Mouse (Mus musculus) hindbrain, embryonic 12.5 days (tissue): Measurements from ENCODE around the gene Rfx2. TPM values are rescaled to one million over a fixed set of nuclear protein-coding genes. Genes with fewer than 3 reads are reported as not detected.
A peak's percentile ranks its signal among the peaks of the same experiment; 100 is the strongest.

Experiments used
- ATAC-seq: fragments of 200-750 bp; cut with Nextera tagmentation; 2 replicates; pipeline ENCODE4 v1.8.0; 2017; ENCODE audit warnings: moderate TSS enrichment; ENCODE audit not compliant: low FRiP score
- H3K27ac ChIP-seq: fragments of 300-500 bp; sonication (generic); 2 replicates; pipeline ENCODE4 v1.5.1; 2016; ENCODE audit warnings: mild to moderate bottlenecking
- H3K27me3 ChIP-seq: fragments of 300-500 bp; sonication (generic); 2 replicates; pipeline ENCODE4 v1.6.1; 2016; ENCODE audit warnings: mild to moderate bottlenecking
- H3K36me3 ChIP-seq: fragments of 300-500 bp; sonication (generic); 2 replicates; pipeline ENCODE4 v1.6.1; 2016; ENCODE audit warnings: mild to moderate bottlenecking
- H3K4me1 ChIP-seq: fragments of 300-500 bp; sonication (generic); 2 replicates; pipeline ENCODE4 v1.6.1; 2016
- H3K4me2 ChIP-seq: fragments of 300-500 bp; sonication (generic); replicated peaks from 2 replicates; pipeline ENCODE4 v1.6.1; 2016; ENCODE audit warnings: mild to moderate bottlenecking
- H3K4me3 ChIP-seq: fragments of 300-500 bp; sonication (generic); 2 replicates; pipeline ENCODE4 v1.5.1; 2016; ENCODE audit warnings: mild to moderate bottlenecking
- H3K9ac ChIP-seq: fragments of 300-500 bp; sonication (generic); 2 replicates; pipeline ENCODE4 v1.6.1; 2016; ENCODE audit warnings: mild to moderate bottlenecking, moderate library complexity
- H3K9me3 ChIP-seq: fragments of 300-500 bp; sonication (generic); replicated peaks from 2 replicates; pipeline ENCODE4 v1.6.1; 2016; ENCODE audit warnings: mild to moderate bottlenecking
- WGBS: fragments of 180-500 bp; shearing (Covaris S2); methylation state at CpG from one replicate; pipeline ENCODE4 v1.1.7; 2016; 5-methylcytosine and 5-hydroxymethylcytosine counted together
- polyA plus RNA-seq: library from polyadenylated mRNA; unstranded; fragments of >200 nt; fragmentation: Nextera tagmentation; extraction: Ambion mirVana; gene quantifications from 2 replicates; pipeline ENCODE4 v1.2.1, GENCODE M21; 2016

Rfx2 gene
- 8.7 and 10.2 TPM in 2 replicates for polyA plus RNA-seq

DNA sequence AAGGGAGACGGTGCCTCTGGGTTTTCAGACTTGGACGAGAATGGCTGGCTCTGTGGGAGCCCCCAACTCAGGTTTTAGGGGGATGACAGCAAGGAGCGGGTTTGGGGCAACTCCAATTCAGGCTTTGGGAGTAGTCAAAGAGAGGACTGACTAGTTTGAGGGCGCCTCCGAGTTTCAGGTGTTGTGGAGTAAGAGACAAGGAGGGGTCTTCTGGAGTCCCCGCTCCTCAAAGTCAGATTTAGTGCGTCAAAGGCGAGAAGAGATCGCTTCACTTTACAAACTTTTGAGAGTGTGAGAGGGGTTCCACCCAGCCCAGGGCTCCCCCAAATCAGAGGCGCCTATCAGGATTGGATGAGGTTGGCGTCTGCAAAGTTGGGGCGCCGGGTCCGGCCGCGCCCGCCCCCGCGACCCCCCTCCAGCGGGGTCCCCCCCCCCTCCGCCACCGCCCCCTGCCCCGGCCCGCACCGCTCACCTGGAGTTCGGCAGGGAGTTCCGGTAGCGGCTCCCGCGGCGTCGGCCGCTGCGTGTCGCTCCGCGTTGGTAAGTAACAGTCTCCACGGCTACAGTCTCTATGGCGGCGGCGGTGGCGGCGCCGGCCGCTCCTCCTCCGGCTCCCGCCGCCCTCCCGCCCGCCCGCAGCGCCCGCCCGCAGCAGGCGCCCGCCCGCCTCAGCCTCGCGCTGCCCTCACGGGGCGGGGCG, at the start of gene Rfx2:
Gene Rfx2, minus strand, starts transcription at position 603 of the 700 bp plus-strand sequence.
- 0% methylated on average over 40 of the region's 62 CpGs for WGBS
- H3K9me3 ChIP-seq = no peaks in the 10 kb centered on the region
- H3K4me1 ChIP-seq = peaks cover 12% of the 10 kb centered on the region
- no peaks in the 10 kb centered on the region for H3K36me3 ChIP-seq
- H3K4me2 ChIP-seq = peak within 1 kb of the TSS; percentile 77
- ATAC-seq = no peak
- H3K4me3 ChIP-seq = peak within 1 kb of the TSS; percentile 68
- peak within 1 kb of the TSS; percentile 41; the same call in 1 of the 2 replicates for H3K27ac ChIP-seq
- peak within 1 kb of the TSS; percentile 60 for H3K9ac ChIP-seq
- peaks cover 29% of the 10 kb centered on the region for H3K27me3 ChIP-seq

DNA sequence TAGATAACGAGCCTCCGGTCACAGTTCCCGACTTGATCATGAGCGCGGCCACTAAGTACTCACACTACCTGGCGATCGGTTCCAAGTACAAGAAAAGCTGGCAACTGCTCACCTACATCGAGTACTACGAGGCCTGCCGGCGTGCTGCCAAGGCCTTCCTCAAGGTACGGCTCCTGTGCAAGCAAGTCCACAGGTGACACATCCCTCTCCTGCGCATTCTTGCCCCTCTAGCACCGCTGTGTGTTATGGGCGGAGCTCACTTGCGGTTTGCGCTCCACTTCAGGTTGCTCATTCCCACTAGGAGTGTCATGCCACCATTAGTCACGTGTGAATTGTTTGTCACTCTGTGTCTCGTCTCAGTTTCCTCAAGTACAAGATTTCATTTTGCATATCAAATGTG, 46.6 kb upstream of the Rfx2 start:
- no peaks in the 10 kb centered on the region for H3K4me1 ChIP-seq
- no peaks in the 10 kb centered on the region for H3K9me3 ChIP-seq
- no peak overlapping the region for H3K9ac ChIP-seq
- no peak overlapping the region for H3K4me3 ChIP-seq
- no peak for ATAC-seq
- no peak overlapping the region for H3K4me2 ChIP-seq
- no peaks in the 10 kb centered on the region for H3K36me3 ChIP-seq
- H3K27me3 ChIP-seq = no peaks in the 10 kb centered on the region
- 92% methylated on average over 19 of the region's 19 CpGs for WGBS
- H3K27ac ChIP-seq = no peak overlapping the region

DNA sequence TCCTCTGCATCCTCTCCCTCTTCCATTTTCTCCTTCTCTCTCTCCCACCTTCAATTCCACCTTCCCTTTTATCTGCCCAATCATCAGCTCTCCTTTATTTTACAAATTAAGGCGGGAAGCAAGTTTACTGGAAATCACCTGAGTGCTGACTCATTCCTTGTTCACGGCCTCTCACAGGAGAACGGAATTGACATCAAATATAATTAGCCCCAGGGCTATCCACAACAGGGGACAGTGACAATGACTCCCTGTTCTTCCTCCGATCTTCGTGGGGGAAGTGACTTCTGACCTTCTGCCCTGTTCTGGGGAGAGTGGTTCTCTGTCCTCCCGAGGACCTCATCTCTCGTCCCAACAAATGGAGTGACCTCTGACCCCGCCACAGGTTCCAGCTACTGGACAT, 46.2 kb upstream of the Rfx2 start:
- Histone ChIP-seq H3K27me3 (no peaks in the 10 kb centered on the region), H3K9me3 (no peaks in the 10 kb centered on the region), H3K9ac (no peak overlapping the region), H3K4me3 (no peak overlapping the region), H3K27ac (no peak overlapping the region), H3K4me1 (no peaks in the 10 kb centered on the region), H3K36me3 (no peaks in the 10 kb centered on the region), H3K4me2 (no peak overlapping the region)
- 69% methylated on average over 8 of the region's 8 CpGs for WGBS
- no peak for ATAC-seq

DNA sequence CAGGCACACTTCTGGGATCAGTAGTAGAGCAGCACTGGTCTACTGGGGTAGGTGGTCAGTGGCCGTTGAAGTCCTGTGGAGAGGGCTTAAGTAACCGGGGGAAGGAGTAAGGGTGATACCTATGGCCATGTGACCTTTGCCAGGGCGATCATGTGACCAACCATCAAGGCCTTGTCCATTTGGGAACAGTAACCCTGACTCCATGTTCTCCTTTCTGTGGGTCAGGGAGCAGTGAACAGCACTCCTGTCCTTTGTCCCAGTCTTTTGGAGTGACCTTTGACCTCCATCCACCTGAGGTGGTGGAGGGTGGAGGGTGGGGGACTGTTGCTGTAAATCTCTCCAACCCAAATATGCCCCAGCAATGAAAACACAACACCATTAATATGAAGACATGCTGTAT, 45.7 kb upstream of the Rfx2 start:
- 80% methylated on average over 3 of the region's 3 CpGs for WGBS
- Histone ChIP-seq H3K4me1 (no peaks in the 10 kb centered on the region), H3K4me3 (no peak overlapping the region), H3K9ac (no peak overlapping the region), H3K27ac (no peak overlapping the region), H3K4me2 (no peak overlapping the region), H3K27me3 (no peaks in the 10 kb centered on the region), H3K9me3 (no peaks in the 10 kb centered on the region), H3K36me3 (no peaks in the 10 kb centered on the region)
- no peak for ATAC-seq

DNA sequence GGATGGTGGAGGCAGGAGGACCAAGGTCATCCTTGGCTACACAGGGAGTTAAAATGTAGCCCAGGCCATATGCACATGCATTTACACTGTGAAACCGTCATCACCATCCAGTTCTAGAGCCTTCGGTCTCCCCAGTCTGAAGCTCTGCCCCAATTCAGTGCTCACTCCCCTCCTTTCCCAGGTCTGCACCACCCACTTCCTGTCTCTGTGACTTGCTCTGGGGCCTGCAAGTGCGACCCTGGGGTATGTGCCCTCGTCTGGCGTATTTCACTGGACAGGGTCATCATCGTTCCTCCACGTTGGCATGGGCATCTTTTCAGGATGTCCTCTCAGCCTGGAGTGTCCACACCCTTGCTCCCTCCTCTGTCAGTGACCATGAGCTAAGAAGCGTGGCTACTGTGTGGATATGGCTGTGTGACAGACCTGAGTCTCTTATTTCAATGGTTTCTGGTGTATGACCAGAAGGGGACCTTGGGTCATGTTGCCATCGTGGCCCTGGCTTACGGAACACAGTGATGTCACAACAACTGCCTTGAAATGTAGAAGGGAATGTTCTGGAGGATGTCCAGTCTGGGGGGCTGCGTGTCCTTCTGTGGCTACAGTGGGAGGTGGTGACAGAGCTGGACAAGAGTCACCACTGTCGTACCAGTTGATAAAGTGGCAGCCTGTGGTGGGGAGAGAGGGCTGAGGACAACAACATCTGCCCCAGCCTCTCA, 44.3 kb upstream of the Rfx2 start, which contains the start of gene 1700061G19Rik:
Gene 1700061G19Rik, plus strand, starts transcription at position 542 of the 716 bp plus-strand sequence.
- WGBS = 85% methylated on average over 12 of the region's 12 CpGs
- ATAC-seq = no peak

DNA sequence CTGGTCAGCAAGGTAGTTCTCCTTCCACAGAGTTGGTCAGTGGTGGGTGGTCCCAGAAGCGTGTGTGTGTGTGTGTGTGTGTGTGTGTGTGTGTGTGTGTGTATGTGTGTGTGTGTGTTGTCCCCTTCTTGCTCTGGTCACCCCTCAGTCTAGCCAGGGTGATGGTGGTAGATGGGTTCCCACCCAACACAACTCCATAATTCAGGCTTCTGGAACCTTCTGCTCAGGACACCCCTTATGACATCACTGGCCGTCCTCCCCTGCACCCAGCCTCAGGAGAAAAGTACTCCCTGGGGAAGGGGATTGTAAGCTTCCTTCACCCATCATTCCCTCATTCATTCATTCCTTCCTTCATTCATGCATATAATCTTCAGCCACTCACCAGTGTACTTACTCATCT, 43.4 kb upstream of the Rfx2 start, which contains the start of gene Acsbg2:
Gene Acsbg2, minus strand, starts transcription at position 211 of the 400 bp plus-strand sequence.
- Histone ChIP-seq H3K27ac (no peak within 1 kb of the TSS), H3K9me3 (no peaks in the 10 kb centered on the region), H3K4me1 (no peaks in the 10 kb centered on the region), H3K27me3 (no peaks in the 10 kb centered on the region), H3K9ac (no peak within 1 kb of the TSS), H3K4me3 (no peak within 1 kb of the TSS), H3K36me3 (no peaks in the 10 kb centered on the region), H3K4me2 (no peak within 1 kb of the TSS)
- no peak for ATAC-seq
- 92% methylated on average over 2 of the region's 2 CpGs for WGBS

More for the DNA sequence above, 44.3 kb upstream of the Rfx2 start, which contains the start of gene 1700061G19Rik:
- Histone ChIP-seq H3K4me3 (no peak within 1 kb of the TSS), H3K9me3 (no peaks in the 10 kb centered on the region), H3K9ac (no peak within 1 kb of the TSS), H3K4me1 (no peaks in the 10 kb centered on the region), H3K36me3 (no peaks in the 10 kb centered on the region), H3K27me3 (no peaks in the 10 kb centered on the region), H3K27ac (no peak within 1 kb of the TSS), H3K4me2 (no peak within 1 kb of the TSS)

DNA sequence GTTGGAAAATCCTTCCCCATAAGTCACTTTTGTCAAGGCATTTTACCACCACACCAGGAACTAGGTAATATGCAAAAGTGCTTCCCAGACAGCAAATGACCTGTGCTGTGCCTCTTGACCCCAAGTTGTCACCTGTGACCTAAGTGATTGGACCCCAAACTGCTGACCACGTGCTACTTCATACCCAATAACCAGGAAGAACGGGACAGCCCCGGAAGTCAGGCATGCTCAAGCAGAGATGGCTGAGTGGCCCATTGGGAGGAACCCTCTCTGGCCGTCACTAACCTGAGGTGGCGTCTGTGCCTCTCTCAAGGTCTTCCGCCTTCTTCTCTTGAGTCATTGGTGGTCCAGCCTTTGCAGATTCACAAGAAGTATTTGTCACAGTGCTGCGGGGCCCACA, 41.7 kb upstream of the Rfx2 start:
- Histone ChIP-seq H3K9me3 (no peaks in the 10 kb centered on the region), H3K4me3 (no peak overlapping the region), H3K4me2 (no peak overlapping the region), H3K9ac (no peak overlapping the region), H3K27me3 (no peaks in the 10 kb centered on the region), H3K36me3 (no peaks in the 10 kb centered on the region), H3K27ac (no peak overlapping the region), H3K4me1 (no peaks in the 10 kb centered on the region)
- whole genome bisulfite sequencing = 78% methylated on average over 7 of the region's 7 CpGs
- no peak for ATAC-seq

DNA sequence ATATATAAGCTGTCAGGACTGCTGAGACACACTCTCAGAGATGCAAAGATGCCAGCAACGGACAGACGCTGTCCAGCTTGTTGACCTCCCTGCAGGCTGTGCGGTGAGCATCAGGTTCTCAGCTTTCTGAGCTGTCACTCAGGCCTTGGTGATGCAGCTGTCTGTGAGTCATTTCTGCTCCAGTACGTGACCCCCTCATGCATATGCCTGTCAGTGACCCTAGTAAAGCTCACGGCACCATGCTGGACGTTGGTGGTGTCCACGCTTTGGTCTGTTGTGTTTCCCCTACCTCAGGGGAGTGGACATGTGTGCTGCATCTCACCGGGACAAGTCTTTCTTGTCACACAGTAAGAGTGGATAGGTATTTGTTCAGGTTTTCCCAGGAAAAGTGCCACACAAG, 41.0 kb upstream of the Rfx2 start:
- no peak overlapping the region for H3K27ac ChIP-seq

DNA sequence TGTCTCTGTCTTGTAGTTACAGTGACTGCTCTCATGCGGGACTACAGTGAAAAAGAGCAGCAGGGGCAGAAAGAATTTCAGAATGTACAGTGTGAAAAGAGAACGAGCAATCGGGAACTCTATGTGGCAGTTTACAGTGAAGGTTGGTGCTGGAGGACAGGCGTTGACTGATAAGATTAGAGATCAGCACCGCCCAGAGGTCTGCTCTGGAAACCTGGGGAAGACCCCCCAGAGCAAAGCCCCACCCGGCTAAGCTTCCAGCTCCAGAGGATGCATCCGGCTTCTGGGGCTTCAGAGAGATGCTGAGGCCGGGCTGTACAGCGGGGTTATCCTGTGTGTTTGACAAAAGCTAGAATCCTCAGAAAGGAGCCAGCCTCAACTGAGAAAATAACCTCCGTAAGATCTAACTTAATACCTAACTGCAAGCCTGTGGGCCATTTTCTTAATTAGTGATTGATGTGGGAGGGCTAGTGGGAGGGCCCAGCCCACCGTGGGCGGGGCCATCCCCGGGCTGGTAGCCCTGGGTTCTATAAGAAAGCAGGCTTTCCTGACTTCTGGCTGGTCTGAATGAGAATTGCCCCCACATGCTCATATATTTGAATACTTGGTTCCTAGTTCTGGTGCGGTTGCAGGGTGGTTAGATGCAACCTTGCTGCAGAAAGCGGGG, 39.6 kb upstream of the Rfx2 start:
- no peak for ATAC-seq
- no peak overlapping the region for H3K9ac ChIP-seq
- H3K36me3 ChIP-seq = no peaks in the 10 kb centered on the region
- WGBS = 77% methylated on average over 15 of the region's 15 CpGs
- H3K4me2 ChIP-seq = no peak overlapping the region
- no peaks in the 10 kb centered on the region for H3K4me1 ChIP-seq
- no peak overlapping the region for H3K27ac ChIP-seq
- peaks cover 5% of the 10 kb centered on the region for H3K9me3 ChIP-seq
- no peaks in the 10 kb centered on the region for H3K27me3 ChIP-seq
- no peak overlapping the region for H3K4me3 ChIP-seq

More for the DNA sequence above, 41.0 kb upstream of the Rfx2 start:
- 68% methylated on average over 8 of the region's 8 CpGs for WGBS
- Histone ChIP-seq H3K9me3 (peaks cover 5% of the 10 kb centered on the region), H3K27me3 (no peaks in the 10 kb centered on the region), H3K9ac (no peak overlapping the region), H3K4me1 (no peaks in the 10 kb centered on the region), H3K4me3 (no peak overlapping the region), H3K36me3 (no peaks in the 10 kb centered on the region), H3K4me2 (no peak overlapping the region)
- no peak for ATAC-seq

DNA sequence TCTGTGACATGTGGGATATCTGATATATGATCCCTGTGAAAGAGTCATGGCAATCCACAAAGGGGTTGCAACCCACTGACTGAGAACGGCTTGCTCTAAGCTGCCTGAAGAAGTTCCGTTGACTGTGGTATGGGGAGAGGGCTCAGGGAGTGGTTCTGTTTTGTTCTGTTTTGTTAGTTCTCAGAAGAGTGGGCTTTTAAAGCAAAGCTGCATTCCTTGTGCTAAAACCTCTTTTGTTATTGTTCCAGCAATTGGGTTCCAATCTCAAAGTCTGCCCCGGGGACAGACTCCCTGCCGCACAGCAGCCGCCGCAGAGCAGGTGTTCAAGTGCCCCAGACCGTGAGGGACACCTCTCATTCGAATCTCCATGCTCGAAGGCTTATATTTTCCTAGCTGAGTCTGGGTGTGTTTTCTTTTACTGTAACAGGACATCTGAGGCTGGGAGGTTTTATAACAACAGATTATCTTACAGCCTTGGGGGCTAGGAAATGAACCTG, 38.7 kb upstream of the Rfx2 start:
- Histone ChIP-seq H3K9me3 (peaks cover 5% of the 10 kb centered on the region), H3K27ac (no peak overlapping the region), H3K36me3 (no peaks in the 10 kb centered on the region), H3K4me2 (no peak overlapping the region), H3K27me3 (no peaks in the 10 kb centered on the region), H3K9ac (no peak overlapping the region), H3K4me1 (no peaks in the 10 kb centered on the region), H3K4me3 (no peak overlapping the region)
- no peak for ATAC-seq
- WGBS = 66% methylated on average over 9 of the region's 9 CpGs

DNA sequence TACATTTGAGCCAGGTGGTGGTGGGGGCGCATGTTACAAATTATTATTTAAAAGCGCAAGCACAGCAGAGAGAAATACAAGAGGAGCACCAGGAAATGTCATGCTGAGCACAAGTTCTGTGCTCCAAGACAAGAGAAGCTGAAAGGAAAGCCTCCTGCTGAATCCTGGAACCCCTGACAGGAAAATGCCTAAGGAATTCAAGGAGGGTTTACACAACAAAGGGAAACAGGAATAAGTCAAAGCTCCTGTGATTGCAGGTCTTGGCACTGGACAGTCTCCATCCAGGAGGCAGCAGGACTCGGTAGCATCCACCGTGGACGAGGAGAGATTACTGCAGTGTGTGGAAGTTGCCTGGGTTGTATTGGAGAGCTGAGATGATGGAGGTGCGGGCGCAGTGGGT, 35.3 kb upstream of the Rfx2 start:
- Histone ChIP-seq H3K9ac (no peak overlapping the region), H3K4me2 (no peak overlapping the region), H3K36me3 (no peaks in the 10 kb centered on the region), H3K4me3 (no peak overlapping the region), H3K27ac (no peak overlapping the region), H3K27me3 (no peaks in the 10 kb centered on the region), H3K4me1 (no peaks in the 10 kb centered on the region), H3K9me3 (peaks cover 5% of the 10 kb centered on the region)
- ATAC-seq = no peak
- WGBS = 66% methylated on average over 7 of the region's 7 CpGs

DNA sequence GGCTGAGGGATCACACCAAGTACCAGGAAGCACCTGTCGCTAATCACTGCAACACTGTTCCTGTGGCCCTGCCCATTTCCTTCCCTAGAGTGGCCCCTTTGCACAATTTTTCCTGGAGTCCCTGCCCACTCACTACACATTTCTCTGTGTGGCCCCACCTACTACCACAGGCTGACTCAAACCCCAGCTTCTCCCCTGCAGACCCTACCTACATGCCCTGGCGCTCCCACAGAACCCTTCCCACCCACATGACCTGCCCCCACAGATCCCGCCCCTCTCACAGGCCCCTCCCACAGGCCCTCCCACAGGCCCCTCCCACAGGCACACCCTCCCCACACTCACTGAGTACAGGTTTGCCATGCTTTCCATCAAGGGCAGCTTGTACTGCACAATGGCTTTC, 30.4 kb upstream of the Rfx2 start:
- Histone ChIP-seq H3K9ac (no peak overlapping the region), H3K27ac (no peak overlapping the region), H3K27me3 (no peaks in the 10 kb centered on the region), H3K36me3 (no peaks in the 10 kb centered on the region), H3K4me1 (no peaks in the 10 kb centered on the region), H3K9me3 (no peaks in the 10 kb centered on the region), H3K4me2 (no peak overlapping the region), H3K4me3 (no peak overlapping the region)
- ATAC-seq = no peak
- 54% methylated on average over 3 of the region's 3 CpGs for WGBS
